Mouse (Mus musculus) ES-E14 (cell line): ENCODE results near the gene 6430571L13Rik.

Experiments used
- HCFC1 ChIP-seq: IDR thresholded peaks from 2 replicates; pipeline ENCODE4 v1.6.1; 2012; ENCODE audit warnings: low read length, inconsistent platforms, borderline replicate concordance; ENCODE audit not compliant: insufficient read depth
- MAFK ChIP-seq: IDR thresholded peaks from 2 replicates; pipeline ENCODE4 v1.6.1; 2014; ENCODE audit warnings: mild to moderate bottlenecking, low read depth, low read length, inconsistent platforms; ENCODE audit not compliant: insufficient read depth
- ZC3H11A ChIP-seq: IDR thresholded peaks from 2 replicates; pipeline ENCODE4 v1.6.1; 2012; ENCODE audit warnings: low read depth, mild to moderate bottlenecking, inconsistent platforms, low read length, borderline replicate concordance
- ZNF384 ChIP-seq: IDR thresholded peaks from 2 replicates; pipeline ENCODE4 v1.6.1; 2012; ENCODE audit warnings: low read depth, low read length, inconsistent platforms

- TF ChIP-seq ZNF384 = no peak
- no peak for TF ChIP-seq MAFK
- no peak for TF ChIP-seq ZC3H11A
- TF ChIP-seq HCFC1 = no peak
These were observed 29.1 kb downstream of the 6430571L13Rik start for GRCm38 (mm10) chr9:107369270-107370105.
